Mouse (Mus musculus) hematopoietic multipotent progenitor cell, adult 10-12 weeks (in vitro differentiated cells): ENCODE data around the gene 4930507D05Rik. TPM values are rescaled to one million over a fixed set of nuclear protein-coding genes. Genes with fewer than 3 reads are reported as not detected.

Experiments
- polyA plus RNA-seq: library from polyadenylated mRNA; stranded (reverse); fragments of >175 nt; gene quantifications from 2 replicates; pipeline ENCODE4 v1.2.3, GENCODE M21; 2012; ENCODE audit warnings: low replicate concordance

The 4930507D05Rik gene
- polyA plus RNA-seq = not detected in 2 replicates

DNA sequence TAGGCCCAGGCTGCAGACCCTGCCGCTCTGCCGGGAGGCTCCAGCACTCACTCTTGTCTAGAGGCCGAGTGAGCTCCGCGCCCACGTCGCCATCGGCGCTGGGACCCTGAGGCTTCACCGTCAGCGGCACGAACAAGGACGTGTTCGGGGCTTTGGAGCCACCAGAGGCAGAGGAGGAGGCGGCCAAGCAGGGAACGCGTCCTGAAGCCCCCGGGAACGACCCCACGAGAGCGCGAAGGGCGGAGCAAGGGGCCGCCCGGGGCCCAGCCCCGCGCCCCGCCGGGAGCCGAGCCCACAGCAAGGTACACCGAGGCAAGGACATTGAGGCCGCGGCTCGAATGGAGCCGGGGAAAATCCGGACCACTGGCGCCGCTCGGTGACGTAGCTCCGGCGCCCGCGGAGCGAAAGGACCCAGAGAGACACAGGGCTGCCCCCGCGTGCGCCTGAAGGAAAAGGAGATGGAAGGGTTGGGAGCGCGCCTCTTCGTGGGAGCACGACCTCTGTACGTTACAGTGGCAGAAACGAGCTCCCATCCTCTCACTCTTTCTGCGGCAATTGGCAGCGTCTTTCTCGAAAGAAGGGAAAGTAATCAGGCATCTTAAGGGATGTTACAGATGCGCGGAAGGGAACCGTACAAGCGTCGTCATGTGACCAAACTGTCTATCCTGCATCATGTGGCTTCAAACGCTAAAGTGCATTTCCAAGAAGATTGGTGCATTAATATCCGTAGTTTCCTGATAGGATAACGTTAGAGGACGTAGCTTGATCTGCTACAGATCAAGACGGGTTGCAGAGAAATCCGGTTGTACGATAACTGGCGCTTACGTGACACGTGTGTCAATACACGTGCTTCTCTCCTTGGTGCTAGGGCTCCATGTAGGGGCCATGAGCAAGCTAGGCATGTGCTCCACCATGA is at the start of gene 4930507D05Rik, which contains the start of gene Supv3l1:
TSS of gene 4930507D05Rik (plus strand) at position 126 of the 916 bp plus-strand sequence.
TSS of gene Supv3l1 (minus strand) at position 375 of the 916 bp plus-strand sequence.

DNA sequence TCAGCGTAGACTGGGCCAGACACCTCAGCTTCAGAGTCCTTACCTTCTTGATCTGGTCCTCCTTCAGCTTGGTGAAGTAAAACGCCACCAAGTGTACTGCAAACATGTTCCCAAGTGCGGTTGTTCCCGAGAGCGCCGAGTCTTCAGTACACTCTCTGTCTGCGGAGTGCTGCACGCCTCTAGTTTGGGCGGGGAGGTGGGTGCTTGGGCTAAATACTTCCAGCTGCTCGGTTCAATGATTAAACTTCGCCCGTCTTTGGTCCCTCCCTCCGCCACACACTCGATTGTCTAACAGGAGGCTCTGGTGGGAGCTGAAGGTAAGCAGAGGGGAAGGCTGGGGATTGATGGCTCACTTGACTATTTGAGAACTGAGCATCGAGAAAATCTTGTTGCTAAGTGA is 27.0 kb upstream of the 4930507D05Rik start, which contains the start of gene Hkdc1:
TSS of gene Hkdc1 (minus strand) at position 237 of the 400 bp plus-strand sequence.

DNA sequence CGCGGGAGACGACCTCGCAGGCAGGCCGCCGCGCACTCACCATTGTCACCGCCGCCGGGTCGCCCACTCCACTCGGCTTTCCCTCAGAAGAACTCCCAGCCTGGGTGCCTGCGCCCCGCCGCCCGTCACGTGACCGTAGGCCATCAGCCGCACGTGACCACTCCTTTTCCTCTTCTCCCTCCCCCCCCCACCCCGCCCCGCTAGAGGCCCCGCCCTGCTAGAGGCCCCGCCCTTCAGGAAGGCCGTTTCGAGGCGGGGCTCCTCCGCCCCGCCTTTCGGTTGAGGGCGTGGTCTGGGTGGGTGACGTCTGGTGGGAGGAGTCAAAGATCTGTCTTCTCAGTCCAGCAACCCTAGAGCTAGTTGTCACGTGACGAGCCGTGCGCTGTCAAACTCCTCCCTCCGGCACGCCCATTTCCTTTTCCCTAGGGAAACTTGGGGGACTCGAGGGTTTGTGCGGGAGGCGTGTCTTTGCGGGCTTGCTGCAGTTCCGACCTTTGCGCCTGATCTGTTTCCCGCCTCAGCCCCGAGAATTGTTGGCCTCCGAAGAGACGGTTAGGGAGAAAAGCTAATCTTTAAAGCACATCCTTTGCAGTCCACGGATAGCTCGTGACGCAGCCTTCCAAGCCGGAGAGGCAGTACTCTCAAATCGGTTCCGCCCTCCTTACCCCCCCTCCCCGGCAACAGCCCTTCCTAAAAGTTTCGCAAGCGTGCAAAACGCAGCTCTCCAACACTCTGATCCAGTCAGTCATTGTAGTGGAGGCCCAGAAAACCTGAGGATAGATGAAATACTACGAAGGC is 37.5 kb downstream of the 4930507D05Rik start, which contains the start of gene Vps26a:
TSS of gene Vps26a (minus strand) at position 188 of the 798 bp plus-strand sequence.

Other genes starting within 250 kb of the 4930507D05Rik start
- gene Tspan15, start 218.2 kb upstream of the 4930507D05Rik start, polyA plus RNA-seq = 4.6 and 4.8 TPM in 2 replicates
- gene Tacr2, start 197.1 kb upstream of the 4930507D05Rik start, polyA plus RNA-seq = not detected in 2 replicates
- 82.7 and 103 TPM in 2 replicates for gene Hk1, start 69.6 kb upstream of the 4930507D05Rik start, polyA plus RNA-seq
- 0.03 TPM in 1 of 2 replicates, not detected in the other for gene Hkdc1, start 27.0 kb upstream of the 4930507D05Rik start, polyA plus RNA-seq
- gene Supv3l1, start 249 bp downstream of the 4930507D05Rik start, polyA plus RNA-seq = 9.8 and 19.9 TPM in 2 replicates
- 4.1 and 15.5 TPM in 2 replicates for gene Vps26a, start 37.3 kb downstream of the 4930507D05Rik start, polyA plus RNA-seq
- gene Srgn, start 78.0 kb downstream of the 4930507D05Rik start, polyA plus RNA-seq = 26.6 and 467 TPM in 2 replicates
- gene Kif1bp, start 129.0 kb downstream of the 4930507D05Rik start, polyA plus RNA-seq = 8.6 and 13.2 TPM in 2 replicates
- 43.2 and 49.2 TPM in 2 replicates for gene Ddx21, start 152.8 kb downstream of the 4930507D05Rik start, polyA plus RNA-seq
- gene Ddx50, start 201.7 kb downstream of the 4930507D05Rik start, polyA plus RNA-seq = 41.4 and 59.3 TPM in 2 replicates